Mouse (Mus musculus): Measurements from ENCODE around the gene Kri1. TPM values are rescaled to one million over a fixed set of nuclear protein-coding genes. Genes with fewer than 3 reads are reported as not detected.
A peak's percentile ranks its signal among the peaks of the same experiment; 100 is the strongest.

The Kri1 gene
- total and polyA plus RNA-seq, 2 experiments: 6.5 to 9.7 TPM

DNA sequence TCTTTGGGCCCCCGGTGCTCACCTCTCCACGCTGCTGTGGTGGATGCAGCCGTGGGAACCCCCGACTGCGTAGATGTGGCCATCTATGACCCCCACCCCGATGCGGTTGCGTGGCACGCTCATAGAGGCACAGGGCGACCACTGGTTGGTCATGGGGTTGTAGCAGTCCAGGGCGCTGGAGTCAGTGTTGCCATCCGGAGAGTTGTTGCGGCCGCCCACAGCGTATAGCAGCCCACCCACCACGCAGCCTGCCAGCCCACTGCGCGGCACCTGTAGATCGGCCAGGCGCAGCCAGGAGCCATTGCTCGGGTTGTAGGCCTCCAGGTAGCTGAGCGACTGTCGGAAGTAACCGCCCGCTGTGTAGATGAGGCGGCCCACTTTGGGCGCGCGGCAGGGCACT lies 54.4 kb downstream of the Kri1 start:
- 98% methylated on average over 29 of the region's 29 CpGs for WGBS

DNA sequence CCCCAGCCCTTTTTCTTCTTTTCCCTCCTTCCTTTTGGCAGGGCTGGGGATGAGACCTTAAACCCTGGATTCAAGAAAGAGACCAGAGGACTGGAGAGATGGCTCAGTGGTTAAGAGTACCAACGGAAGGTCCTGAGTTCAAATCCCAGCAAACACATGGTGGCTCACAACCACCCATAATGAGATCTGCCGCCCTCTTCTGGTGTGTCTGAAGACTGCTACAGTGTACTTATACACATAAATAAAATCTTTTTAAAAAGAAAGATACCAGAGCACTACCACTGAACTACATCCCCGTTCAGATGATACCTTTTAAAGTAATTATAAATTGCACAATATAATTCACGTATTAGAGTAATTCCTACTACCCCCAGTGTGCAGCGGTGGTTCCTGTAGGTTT lies 54.9 kb downstream of the Kri1 start:
- Histone ChIP-seq H3K9ac (ENCODE audit: low read depth, low read length) (no peak overlapping the region), H3K27me3 (ENCODE audit: control insufficient read depth, insufficient read depth, low read length) (no peaks in the 10 kb centered on the region), H3K36me3 (ENCODE audit: control insufficient read depth, insufficient read depth, low read length) (peaks cover 11% of the 10 kb centered on the region), H3K4me1 (ENCODE audit: control insufficient read depth, insufficient read depth, low read length) (peaks cover 16% of the 10 kb centered on the region), H3K27ac (replicated peaks; ENCODE audit: insufficient read depth, low read depth, low read length) (no peak overlapping the region), H3K4me3 (ENCODE audit: insufficient read depth, low read depth, low read length) (no peak overlapping the region), H3K79me2 (ENCODE audit: control insufficient read depth, insufficient read depth, low read length) (peaks cover 17% of the 10 kb centered on the region; the same call in 1 of the 2 replicates)
- 93% methylated on average over 5 of the region's 5 CpGs for WGBS
- no peak for TF ChIP-seq CTCF (IDR thresholded peaks at IDR 0.05; ENCODE audit: low read depth, low read length)
- no peak for TF ChIP-seq POLR2A (IDR thresholded peaks at IDR 0.05; ENCODE audit: extremely low read depth, insufficient read depth, low read length)
- DNase-seq (ENCODE audit: extremely low read depth, low read depth, low spot score): no peak

More for the DNA sequence above, 54.4 kb downstream of the Kri1 start:
- peaks cover 15% of the 10 kb centered on the region for H3K4me1 ChIP-seq (ENCODE audit: control insufficient read depth, insufficient read depth, low read length)
- H3K79me2 ChIP-seq (ENCODE audit: control insufficient read depth, insufficient read depth, low read length): peaks cover 21% of the 10 kb centered on the region; the same call in 1 of the 2 replicates
- peaks cover 11% of the 10 kb centered on the region for H3K36me3 ChIP-seq (ENCODE audit: control insufficient read depth, insufficient read depth, low read length)
- H3K27ac ChIP-seq (replicated peaks; ENCODE audit: insufficient read depth, low read depth, low read length): no peak overlapping the region
- no peak for DNase-seq (ENCODE audit: extremely low read depth, low read depth, low spot score)
- no peaks in the 10 kb centered on the region for H3K27me3 ChIP-seq (ENCODE audit: control insufficient read depth, insufficient read depth, low read length)
- H3K4me3 ChIP-seq (ENCODE audit: insufficient read depth, low read depth, low read length): no peak overlapping the region
- no peak overlapping the region for H3K9ac ChIP-seq (ENCODE audit: low read depth, low read length)
- TF ChIP-seq POLR2A (IDR thresholded peaks at IDR 0.05; ENCODE audit: extremely low read depth, insufficient read depth, low read length) (no peak), CTCF (IDR thresholded peaks at IDR 0.05; ENCODE audit: low read depth, low read length) (no peak)

DNA sequence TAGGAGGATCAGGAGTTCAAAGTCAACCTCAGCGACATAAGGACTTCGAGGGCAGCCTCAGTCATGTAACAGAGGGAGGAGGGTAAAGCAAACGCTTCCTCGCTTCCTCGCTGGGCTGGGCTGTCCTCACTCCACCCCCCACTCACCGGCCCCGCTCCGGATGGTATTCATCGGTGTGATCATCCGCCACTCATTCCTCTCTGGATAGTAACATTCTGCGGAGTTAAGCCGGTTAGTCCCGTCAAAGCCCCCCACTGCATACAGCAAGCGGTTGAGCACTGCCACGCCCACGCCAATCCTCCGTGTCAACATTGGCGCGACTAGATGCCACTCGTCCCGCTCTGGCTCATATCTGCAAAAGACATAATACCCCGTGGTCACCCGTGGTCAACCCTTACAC lies 56.2 kb downstream of the Kri1 start:
- H3K4me1 ChIP-seq (ENCODE audit: control insufficient read depth, insufficient read depth, low read length): peaks cover 20% of the 10 kb centered on the region
- DNase-seq (ENCODE audit: extremely low read depth, low read depth, low spot score): no peak
- H3K9ac ChIP-seq (ENCODE audit: low read depth, low read length): no peak overlapping the region
- WGBS: 77% methylated on average over 23 of the region's 23 CpGs
- TF ChIP-seq CTCF (IDR thresholded peaks at IDR 0.05; ENCODE audit: low read depth, low read length): no peak
- no peak for TF ChIP-seq POLR2A (IDR thresholded peaks at IDR 0.05; ENCODE audit: extremely low read depth, insufficient read depth, low read length)
- peaks cover 11% of the 10 kb centered on the region for H3K36me3 ChIP-seq (ENCODE audit: control insufficient read depth, insufficient read depth, low read length)
- H3K27me3 ChIP-seq (ENCODE audit: control insufficient read depth, insufficient read depth, low read length): no peaks in the 10 kb centered on the region
- no peak overlapping the region for H3K27ac ChIP-seq (replicated peaks; ENCODE audit: insufficient read depth, low read depth, low read length)
- H3K4me3 ChIP-seq (ENCODE audit: insufficient read depth, low read depth, low read length): no peak overlapping the region
- H3K79me2 ChIP-seq (ENCODE audit: control insufficient read depth, insufficient read depth, low read length): peaks cover 8% of the 10 kb centered on the region; the same call in 1 of the 2 replicates

DNA sequence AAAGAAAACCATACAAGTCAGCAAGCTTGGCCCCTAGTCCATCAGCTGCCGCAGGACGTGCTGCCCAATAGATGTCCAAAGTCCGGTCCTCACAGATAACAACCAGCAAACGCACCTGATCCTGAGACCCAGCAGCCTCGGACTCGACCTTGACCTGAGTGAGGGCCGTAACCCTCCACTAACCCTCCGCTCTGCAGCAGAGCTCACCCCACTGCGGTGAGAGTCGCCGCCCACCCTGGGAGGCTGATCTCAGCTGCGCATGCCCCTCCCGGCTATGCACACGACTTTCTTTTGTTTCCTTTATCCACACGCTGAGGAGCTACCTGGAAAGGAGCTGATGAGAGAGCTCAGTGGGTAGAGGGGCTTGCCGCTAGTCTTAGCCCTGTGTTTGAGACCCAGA lies 60.4 kb downstream of the Kri1 start:
- H3K4me1 ChIP-seq (ENCODE audit: control insufficient read depth, insufficient read depth, low read length): peaks cover 13% of the 10 kb centered on the region
- H3K79me2 ChIP-seq (ENCODE audit: control insufficient read depth, insufficient read depth, low read length): no peaks in the 10 kb centered on the region
- peak; percentile 88 for DNase-seq (ENCODE audit: extremely low read depth, low read depth, low spot score)
- H3K36me3 ChIP-seq (ENCODE audit: control insufficient read depth, insufficient read depth, low read length): peaks cover 7% of the 10 kb centered on the region
- TF ChIP-seq CTCF (IDR thresholded peaks at IDR 0.05; ENCODE audit: low read depth, low read length): no peak
- peak overlapping the region; percentile 81 for H3K27ac ChIP-seq (replicated peaks; ENCODE audit: insufficient read depth, low read depth, low read length)
- peak overlapping the region; percentile 19; the same call in 1 of the 2 replicates for H3K4me3 ChIP-seq (ENCODE audit: insufficient read depth, low read depth, low read length)
- peak overlapping the region; percentile 12 for H3K9ac ChIP-seq (ENCODE audit: low read depth, low read length)
- WGBS: 7% methylated on average over 16 of the region's 16 CpGs
- no peaks in the 10 kb centered on the region for H3K27me3 ChIP-seq (ENCODE audit: control insufficient read depth, insufficient read depth, low read length)

DNA sequence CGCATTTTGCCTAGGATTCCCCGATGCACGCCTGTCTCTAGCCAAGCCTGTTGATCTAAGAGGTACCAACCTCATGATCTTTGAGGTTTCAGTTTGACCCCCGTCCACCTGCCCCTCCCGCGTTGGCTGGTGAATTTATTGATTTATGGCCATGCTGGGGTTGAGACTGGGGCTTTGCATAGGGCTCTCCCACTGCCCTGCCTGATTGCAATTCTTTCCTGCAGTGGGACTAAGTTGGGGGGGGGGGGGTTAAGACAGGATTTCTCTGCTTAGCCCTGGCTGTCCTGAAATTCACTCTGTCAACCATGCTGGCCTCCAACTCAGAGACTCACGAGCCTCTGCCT lies 62.4 kb downstream of the Kri1 start:
- no peaks in the 10 kb centered on the region for H3K27me3 ChIP-seq (ENCODE audit: control insufficient read depth, insufficient read depth, low read length)
- no peak overlapping the region for H3K9ac ChIP-seq (ENCODE audit: low read depth, low read length)
- 3% methylated on average over 7 of the region's 7 CpGs for WGBS
- peaks cover 18% of the 10 kb centered on the region for H3K4me1 ChIP-seq (ENCODE audit: control insufficient read depth, insufficient read depth, low read length)
- no peaks in the 10 kb centered on the region for H3K79me2 ChIP-seq (ENCODE audit: control insufficient read depth, insufficient read depth, low read length)
- H3K27ac ChIP-seq (replicated peaks; ENCODE audit: insufficient read depth, low read depth, low read length): peak overlapping the region; percentile 11
- TF ChIP-seq CTCF (IDR thresholded peaks at IDR 0.05; ENCODE audit: low read depth, low read length) (no peak), POLR2A (IDR thresholded peaks at IDR 0.05; ENCODE audit: extremely low read depth, insufficient read depth, low read length) (no peak)
- peak; percentile 93 for DNase-seq (ENCODE audit: extremely low read depth, low read depth, low spot score)
- no peak overlapping the region for H3K4me3 ChIP-seq (ENCODE audit: insufficient read depth, low read depth, low read length)
- H3K36me3 ChIP-seq (ENCODE audit: control insufficient read depth, insufficient read depth, low read length): peaks cover 3% of the 10 kb centered on the region

DNA sequence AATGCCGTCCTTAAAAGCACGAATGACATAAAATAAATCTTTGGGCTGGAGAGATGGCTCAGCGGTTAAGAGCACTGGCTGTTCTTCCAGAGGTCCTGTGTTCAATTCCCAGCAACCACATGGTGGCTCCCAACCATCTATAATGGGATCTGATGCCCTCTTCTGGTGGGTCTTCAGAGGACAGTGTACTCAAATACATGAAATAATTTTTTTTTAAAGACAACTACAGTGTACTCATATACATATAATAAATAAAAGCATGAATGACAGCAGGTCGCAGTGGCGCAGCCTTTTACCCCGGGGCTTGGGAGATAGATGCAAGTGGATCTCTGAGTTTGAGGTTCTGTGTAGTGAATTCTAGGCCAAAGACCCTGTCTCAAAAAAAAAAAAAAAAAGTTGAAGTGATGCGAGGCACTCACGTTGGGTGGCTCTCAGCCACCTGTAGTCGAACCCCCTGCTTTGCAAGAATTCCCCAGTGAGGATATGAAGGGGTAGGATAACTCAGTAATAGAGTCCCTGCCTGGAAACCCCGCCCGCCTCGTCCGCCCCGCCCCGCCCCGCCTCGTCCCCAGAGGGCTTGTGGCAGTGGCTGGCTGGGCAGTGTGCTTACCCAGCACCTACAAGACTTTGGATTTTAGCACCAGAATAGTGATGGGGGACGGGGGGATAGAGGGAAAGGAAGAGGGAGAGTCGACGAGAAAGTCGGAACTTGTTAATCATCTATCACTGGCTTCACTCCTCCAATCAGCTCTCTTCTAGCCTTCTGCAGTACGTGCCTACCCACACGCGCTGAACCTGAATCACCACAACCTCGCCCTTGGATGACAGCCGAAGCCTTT lies 63.0 kb downstream of the Kri1 start:
- WGBS: 20% methylated on average over 26 of the region's 26 CpGs
- peak overlapping the region; percentile 21; the same call in 1 of the 2 replicates for H3K9ac ChIP-seq (ENCODE audit: low read depth, low read length)

More for the DNA sequence above, 63.0 kb downstream of the Kri1 start:
- no peak for DNase-seq (ENCODE audit: extremely low read depth, low read depth, low spot score)
- TF ChIP-seq CTCF (IDR thresholded peaks at IDR 0.05; ENCODE audit: low read depth, low read length): no peak
- no peak for TF ChIP-seq POLR2A (IDR thresholded peaks at IDR 0.05; ENCODE audit: extremely low read depth, insufficient read depth, low read length)
- H3K4me1 ChIP-seq (ENCODE audit: control insufficient read depth, insufficient read depth, low read length): peaks cover 18% of the 10 kb centered on the region
- H3K4me3 ChIP-seq (ENCODE audit: insufficient read depth, low read depth, low read length): peak overlapping the region; percentile 29
- H3K36me3 ChIP-seq (ENCODE audit: control insufficient read depth, insufficient read depth, low read length): peaks cover 2% of the 10 kb centered on the region
- H3K79me2 ChIP-seq (ENCODE audit: control insufficient read depth, insufficient read depth, low read length): no peaks in the 10 kb centered on the region
- H3K27me3 ChIP-seq (ENCODE audit: control insufficient read depth, insufficient read depth, low read length): no peaks in the 10 kb centered on the region
- H3K27ac ChIP-seq (replicated peaks; ENCODE audit: insufficient read depth, low read depth, low read length): no peak overlapping the region; the same call in 1 of the 2 replicates
